In genomic region chr4:84623312-84623711, GRCm38 (mm10) we compare ENCODE assay signal across 21 mouse cellular contexts. TPM values are rescaled to one million over a fixed set of nuclear protein-coding genes. Genes with fewer than 3 reads are reported as not detected.
A peak's percentile ranks its signal among the peaks of the same experiment; 100 is the strongest.
DNase-seq lines count a peak whose midpoint lies in the region; ATAC-seq and TF ChIP-seq lines count a peak whose summit lies in the region.
"Had no signal": no experiment of that assay in that cellular context is flagged by ENCODE, and none has a peak within 500 bp of the region (broad histone marks: within the 10 kb centered on the region; RNA-seq: fewer than 3 reads in every experiment).

No protein-coding gene starts in this region.

- no peak for DNase-seq in gastrocnemius, adult 2 months
- no peak for DNase-seq in gastrocnemius, postnatal 14 days
- peak; percentile 27 for DNase-seq in kidney, adult 9 months
- no peak for DNase-seq in kidney, postnatal 4 days
- DNase-seq in liver, adult 2 months (ENCODE audit: extremely low read depth, low read depth, low spot score), result peak; percentile 37
- DNase-seq in liver, result no peak
- DNase-seq in forebrain, embryonic 14.5 days (ENCODE audit: low spot score), result no peak
- DNase-seq: adrenal gland, postnatal 14 days; B cell, adult 2 months; cerebellum, adult 11-12 months; cerebellum, adult 9-10 months; cerebellum, postnatal 25 days; gastrocnemius, postnatal 36 days; heart, postnatal 36 days had no signal

- H3K36me3 ChIP-seq in liver, adult 2 months (ENCODE audit: control insufficient read depth, insufficient read depth, low read length), result no peaks in the 10 kb centered on the region
- H3K36me3 ChIP-seq in forebrain, embryonic 14.5 days (ENCODE audit: control insufficient read depth, insufficient read depth, low read length), result no peaks in the 10 kb centered on the region
- H3K36me3 ChIP-seq: embryonic facial prominence, embryonic 12.5 days; G1E; heart, embryonic 13.5 days; hindbrain, embryonic 15.5 days had no signal

- no peaks in the 10 kb centered on the region for H3K79me2 ChIP-seq in liver, adult 2 months (ENCODE audit: control insufficient read depth, insufficient read depth, low read length)

- H3K27me3 ChIP-seq in liver, adult 2 months (ENCODE audit: control insufficient read depth, insufficient read depth, low read length), result no peaks in the 10 kb centered on the region
- H3K27me3 ChIP-seq in forebrain, embryonic 14.5 days (replicated peaks; ENCODE audit: control insufficient read depth, insufficient read depth, low read length), result no peaks in the 10 kb centered on the region
- H3K27me3 ChIP-seq: embryonic facial prominence, embryonic 12.5 days; heart, embryonic 13.5 days; hindbrain, embryonic 15.5 days had no signal

- no peak for TF ChIP-seq CTCF in gastrocnemius, adult 2 months (IDR thresholded peaks at IDR 0.05)
- no peak for TF ChIP-seq CTCF in liver, adult 2 months (IDR thresholded peaks at IDR 0.05; ENCODE audit: low read depth, low read length)

- intact Hi-C loops in gastrocnemius, adult 2 months (cut with DNase I), result no loop called here
- intact Hi-C loops in gastrocnemius, postnatal 14 days (cut with DNase I; ENCODE audit: low total_unique reads), result no loop called here

- no peak for TF ChIP-seq POLR2A in liver, adult 2 months (IDR thresholded peaks at IDR 0.05; ENCODE audit: extremely low read depth, insufficient read depth, low read length)

- H3K4me2 ChIP-seq in forebrain, embryonic 14.5 days (ENCODE audit: low read length), result no peak overlapping the region
- H3K4me2 ChIP-seq: embryonic facial prominence, embryonic 12.5 days; heart, embryonic 13.5 days; hindbrain, embryonic 15.5 days had no signal

- 0 out of 2 replicates have a peak overlapping the region, but pooled peaks have one; percentile 9 for H3K27ac ChIP-seq in gastrocnemius, adult 2 months
- no peak overlapping the region for H3K27ac ChIP-seq in liver, adult 2 months (replicated peaks; ENCODE audit: insufficient read depth, low read depth, low read length)
- no peak overlapping the region for H3K27ac ChIP-seq in forebrain, embryonic 14.5 days (ENCODE audit: low read depth, low read length)
- H3K27ac ChIP-seq: embryonic facial prominence, embryonic 12.5 days; heart, embryonic 13.5 days; hindbrain, embryonic 15.5 days had no signal

- peaks cover 13% of the 10 kb centered on the region for H3K4me1 ChIP-seq in liver, adult 2 months (ENCODE audit: control insufficient read depth, insufficient read depth, low read length)
- no peaks in the 10 kb centered on the region for H3K4me1 ChIP-seq in forebrain, embryonic 14.5 days (ENCODE audit: control insufficient read depth, insufficient read depth, low read length)
- H3K4me1 ChIP-seq: heart, embryonic 13.5 days; hindbrain, embryonic 15.5 days had no signal

- no peak for ATAC-seq in forebrain, embryonic 14.5 days
- ATAC-seq: activated CD4-positive, CD25-positive, alpha-beta regulatory T cell, adult 4 months; CD4-positive, CD25-positive, alpha-beta regulatory T cell, adult 4 months; forebrain, embryonic 16.5 days had no signal

- H3K9me3 ChIP-seq in forebrain, embryonic 14.5 days (replicated peaks; ENCODE audit: control insufficient read depth, low read length), result no peaks in the 10 kb centered on the region
- H3K9me3 ChIP-seq: embryonic facial prominence, embryonic 12.5 days; heart, embryonic 13.5 days; hindbrain, embryonic 15.5 days had no signal

- 63% methylated on average over 5 of the region's 5 CpGs for WGBS in liver, adult 2 months
- WGBS in forebrain, embryonic 14.5 days, result 81% methylated on average over 5 of the region's 5 CpGs

- H3K4me3 ChIP-seq in gastrocnemius, adult 2 months, result no peak overlapping the region
- H3K4me3 ChIP-seq in liver, adult 2 months (ENCODE audit: insufficient read depth, low read depth, low read length), result no peak overlapping the region
- H3K4me3 ChIP-seq in forebrain, embryonic 14.5 days (ENCODE audit: low read depth, low read length), result no peak overlapping the region
- H3K4me3 ChIP-seq: embryonic facial prominence, embryonic 12.5 days; heart, embryonic 13.5 days; hindbrain, embryonic 15.5 days had no signal

- no peak overlapping the region for H3K9ac ChIP-seq in liver, adult 2 months (ENCODE audit: low read depth, low read length)
- no peak overlapping the region for H3K9ac ChIP-seq in forebrain, embryonic 14.5 days (ENCODE audit: low read length)
- H3K9ac ChIP-seq: embryonic facial prominence, embryonic 12.5 days; heart, embryonic 13.5 days; hindbrain, embryonic 15.5 days had no signal

RNA-seq across cellular contexts. Expression of gene Bnc2, which starts 51.8 kb away (rescaled TPM):
- total RNA-seq in gastrocnemius, adult 2 months (2021), result 1 to 10 TPM; 2.8 to 8.7 TPM
- 1 to 10 TPM; 4.3 to 5.3 TPM for total RNA-seq in gastrocnemius, postnatal 14 days (2021)
- 0.09 and 0.40 TPM in 2 replicates for total RNA-seq in liver, adult 2 months (2014; rRNA removed)
- 0.06 and 0.12 TPM in 2 replicates for polyA plus RNA-seq in liver, adult 2 months (2012; rRNA removed)
- 1.9 and 2.0 TPM in 2 replicates for polyA plus RNA-seq in forebrain, embryonic 14.5 days (2014; fragmentation: Nextera tagmentation; extraction: Ambion mirVana)
- polyA plus RNA-seq: activated CD4-positive, CD25-positive, alpha-beta regulatory T cell, adult 4 months; CD4-positive, CD25-positive, alpha-beta regulatory T cell, adult 4 months; G1E had no signal

Comparison
In these comparisons a context has a peak if more than half of its experiments do, and no peak if none do; other contexts are left out.
1. DNase-seq: peak in kidney, adult 9 months (single experiment) and liver, adult 2 months (single experiment); none in gastrocnemius, adult 2 months (single experiment), gastrocnemius, postnatal 14 days (single experiment), kidney, postnatal 4 days (0 of 2), liver (single experiment) and forebrain, embryonic 14.5 days (single experiment).